Mouse (Mus musculus) MEL (cell line): ENCODE measurements around the gene Zbtb24. TPM values are rescaled to one million over a fixed set of nuclear protein-coding genes. Genes with fewer than 3 reads are reported as not detected.

ENCODE experiments used
- DNase-seq: peaks from one replicate; pipeline ENCODE4 v3.0.0; 2011; ENCODE audit warnings: low read depth, low spot score
- H3K27ac ChIP-seq: 2 replicates; pipeline ENCODE4 v1.5.1; 2012; ENCODE audit warnings: low read depth, mild to moderate bottlenecking, control low read depth, low read length, moderate library complexity; ENCODE audit not compliant: control insufficient read depth
- H3K27me3 ChIP-seq, 2 experiments: fragments of 150-350 bp in 1 of 2; sonication (generic) in 1 of 2; 2 replicates each; pipeline ENCODE4 v1.6.1; 2012; ENCODE audit warnings: low read length in 2 of 2, mild to moderate bottlenecking in 2 of 2, improper control_type of control experiment in 1 of 2, moderate library complexity in 1 of 2; ENCODE audit not compliant: insufficient read depth in 2 of 2, control insufficient read depth in 1 of 2
- H3K36me3 ChIP-seq, 2 experiments: 2 replicates each; pipeline ENCODE4 v1.6.1; 2012 to 2014; ENCODE audit warnings: low read length in 2 of 2, improper control_type of control experiment in 1 of 2, inconsistent platforms in 1 of 2, mild to moderate bottlenecking in 1 of 2; ENCODE audit not compliant: insufficient read depth in 2 of 2, control insufficient read depth in 1 of 2
- H3K4me1 ChIP-seq, 2 experiments: fragments of 150-350 bp in 1 of 2; sonication (generic) in 1 of 2; 2 replicates each; pipeline ENCODE4 v1.6.1; 2012; ENCODE audit warnings: low read length in 2 of 2, improper control_type of control experiment in 1 of 2, mild to moderate bottlenecking in 1 of 2; ENCODE audit not compliant: insufficient read depth in 2 of 2, control insufficient read depth in 1 of 2
- H3K4me3 ChIP-seq, 2 experiments: fragments of 150-350 bp in 1 of 2; sonication (generic) in 1 of 2; 2 replicates each; pipeline ENCODE4 v1.5.1; 2012; ENCODE audit warnings: low read depth in 2 of 2, low read length in 2 of 2, mild to moderate bottlenecking in 2 of 2, moderate library complexity in 2 of 2, control low read depth in 1 of 2, improper control_type of control experiment in 1 of 2; ENCODE audit not compliant: control insufficient read depth in 1 of 2, insufficient read depth in 1 of 2
- H3K79me2 ChIP-seq: 2 replicates; pipeline ENCODE4 v1.6.1; 2012; ENCODE audit warnings: mild to moderate bottlenecking, low read length, moderate library complexity; ENCODE audit not compliant: control insufficient read depth, poor library complexity, insufficient read depth
- H3K9ac ChIP-seq: 2 replicates; pipeline ENCODE4 v1.6.1; 2012; ENCODE audit warnings: low read depth, mild to moderate bottlenecking, control low read depth, low read length, moderate library complexity; ENCODE audit not compliant: control insufficient read depth, poor library complexity, severe bottlenecking
- H3K9me3 ChIP-seq: fragments of 150-350 bp; sonication (generic); replicated peaks from 2 replicates; pipeline ENCODE4 v1.6.1; 2012; ENCODE audit warnings: mild to moderate bottlenecking, low read length, improper control_type of control experiment, moderate library complexity; ENCODE audit not compliant: insufficient read depth
- BHLHE40 ChIP-seq: IDR thresholded peaks from 2 replicates; pipeline ENCODE4 v1.6.1; 2012; ENCODE audit warnings: low read depth, mild to moderate bottlenecking, inconsistent platforms, low read length, improper control_type of control experiment, borderline replicate concordance
- CHD1 ChIP-seq: IDR thresholded peaks from 2 replicates; pipeline ENCODE4 v1.6.1; 2012; ENCODE audit warnings: low read depth, mild to moderate bottlenecking, inconsistent platforms, low read length, improper control_type of control experiment
- CHD2 ChIP-seq: IDR thresholded peaks from 2 replicates; pipeline ENCODE4 v1.6.1; 2011; ENCODE audit warnings: low read length, improper control_type of control experiment
- E2F4 ChIP-seq: IDR thresholded peaks from 2 replicates; pipeline ENCODE4 v1.6.1; 2011; ENCODE audit warnings: low read depth, low read length, improper control_type of control experiment, borderline replicate concordance
- EP300 ChIP-seq, 2 experiments: IDR thresholded peaks; 2 replicates each; pipeline ENCODE4 v1.6.1; 2011; ENCODE audit warnings: improper control_type of control experiment in 2 of 2, low read length in 2 of 2, low read depth in 1 of 2, mild to moderate bottlenecking in 1 of 2
- GATA1 ChIP-seq: IDR thresholded peaks from 2 replicates; pipeline ENCODE4 v1.6.1; 2011; ENCODE audit warnings: low read depth, low read length, improper control_type of control experiment
- KAT2A ChIP-seq: conservative IDR thresholded peaks from 2 replicates; pipeline ENCODE4 v1.6.1; 2012; ENCODE audit warnings: low read depth, low read length, improper control_type of control experiment, inconsistent platforms
- MAFK ChIP-seq: IDR thresholded peaks from 2 replicates; pipeline ENCODE4 v1.6.1; 2011; ENCODE audit warnings: low read depth, mild to moderate bottlenecking, low read length, improper control_type of control experiment, borderline replicate concordance
- MAX ChIP-seq: IDR thresholded peaks from 2 replicates; pipeline ENCODE4 v1.6.1; 2011; ENCODE audit warnings: low read length, improper control_type of control experiment
- MAZ ChIP-seq: IDR thresholded peaks from 2 replicates; pipeline ENCODE4 v1.6.1; 2012; ENCODE audit warnings: low read depth, mild to moderate bottlenecking, inconsistent platforms, low read length, improper control_type of control experiment
- MXI1 ChIP-seq: IDR thresholded peaks from 2 replicates; pipeline ENCODE4 v1.6.1; 2011; ENCODE audit warnings: mild to moderate bottlenecking, low read depth, low read length, improper control_type of control experiment
- MYB ChIP-seq: IDR thresholded peaks from 2 replicates; pipeline ENCODE4 v1.6.1; 2011; ENCODE audit warnings: mild to moderate bottlenecking, low read depth, low read length, improper control_type of control experiment
- POLR2AphosphoS2 ChIP-seq: IDR thresholded peaks from 2 replicates; pipeline ENCODE4 v1.6.1; 2011; ENCODE audit warnings: low read length, improper control_type of control experiment
- POLR2AphosphoS5 ChIP-seq: IDR thresholded peaks from 2 replicates; pipeline ENCODE4 v1.6.1; 2012; ENCODE audit warnings: low read depth, borderline replicate concordance, mild to moderate bottlenecking, inconsistent platforms, low read length, moderate library complexity, mixed read lengths
- RAD21 ChIP-seq: IDR thresholded peaks from 2 replicates; pipeline ENCODE4 v1.6.1; 2011; ENCODE audit warnings: mild to moderate bottlenecking, low read depth, low read length, improper control_type of control experiment
- RCOR1 ChIP-seq: IDR thresholded peaks from 2 replicates; pipeline ENCODE4 v1.6.1; 2012; ENCODE audit warnings: low read depth, mild to moderate bottlenecking, inconsistent platforms, low read length, improper control_type of control experiment
- SIN3A ChIP-seq: IDR thresholded peaks from 2 replicates; pipeline ENCODE4 v1.6.1; 2012; ENCODE audit warnings: low read length, improper control_type of control experiment, inconsistent platforms
- SMC3 ChIP-seq: IDR thresholded peaks from 2 replicates; pipeline ENCODE4 v1.6.1; 2011; ENCODE audit warnings: low read depth, low read length, improper control_type of control experiment
- TAL1 ChIP-seq: IDR thresholded peaks from 2 replicates; pipeline ENCODE4 v1.6.1; 2012; ENCODE audit warnings: mild to moderate bottlenecking, inconsistent platforms, low read length, moderate library complexity, mixed read lengths
- TBP ChIP-seq: IDR thresholded peaks from 2 replicates; pipeline ENCODE4 v1.8.0; 2011; ENCODE audit warnings: low read depth, low read length, improper control_type of control experiment
- TCF12 ChIP-seq: IDR thresholded peaks from 2 replicates; pipeline ENCODE4 v1.6.1; 2014; ENCODE audit warnings: low read depth, mild to moderate bottlenecking, inconsistent platforms, low read length, improper control_type of control experiment, moderate library complexity
- UBTF ChIP-seq: IDR thresholded peaks from 2 replicates; pipeline ENCODE4 v1.6.1; 2012; ENCODE audit warnings: low read depth, mild to moderate bottlenecking, inconsistent platforms, low read length, improper control_type of control experiment, moderate library complexity, borderline replicate concordance; ENCODE audit not compliant: insufficient read depth
- USF1 ChIP-seq: IDR thresholded peaks from 2 replicates; pipeline ENCODE4 v1.6.1; 2014; ENCODE audit warnings: low read depth, mild to moderate bottlenecking, inconsistent platforms, low read length, improper control_type of control experiment, moderate library complexity
- USF2 ChIP-seq, 2 experiments: IDR thresholded peaks; 2 replicates each; pipeline ENCODE4 v1.6.1; 2011 to 2012; ENCODE audit warnings: improper control_type of control experiment in 2 of 2, low read length in 2 of 2, borderline replicate concordance in 1 of 2, inconsistent platforms in 1 of 2, low read depth in 1 of 2, mild to moderate bottlenecking in 1 of 2; ENCODE audit not compliant: insufficient read depth in 1 of 2
- ZC3H11A ChIP-seq: IDR thresholded peaks from 2 replicates; pipeline ENCODE4 v1.6.1; 2012; ENCODE audit warnings: low read depth, mild to moderate bottlenecking, inconsistent platforms, low read length, improper control_type of control experiment
- ZKSCAN1 ChIP-seq: IDR thresholded peaks from 2 replicates; pipeline ENCODE4 v1.6.1; 2012; ENCODE audit warnings: low read depth, mild to moderate bottlenecking, inconsistent platforms, low read length, improper control_type of control experiment, moderate library complexity
- ZMIZ1 ChIP-seq: IDR thresholded peaks from 2 replicates; pipeline ENCODE4 v1.6.1; 2012; ENCODE audit warnings: low read depth, mild to moderate bottlenecking, inconsistent platforms, low read length, improper control_type of control experiment, moderate library complexity
- ZNF384 ChIP-seq: IDR thresholded peaks from 2 replicates; pipeline ENCODE4 v1.6.1; 2012; ENCODE audit warnings: low read depth, mild to moderate bottlenecking, inconsistent platforms, low read length, improper control_type of control experiment
- polyA plus RNA-seq, 2 experiments: library from polyadenylated mRNA; stranded (reverse) in 1 of 2; unstranded in 1 of 2; fragments of >175 nt in 1 of 2; fragments of >200 nt in 1 of 2; gene quantifications; 2 replicates each; pipeline versions ENCODE4 v1.2.1 to v1.2.4; 2012; ENCODE audit warnings: low replicate concordance in 2 of 2, low read depth in 1 of 2; ENCODE audit not compliant: insufficient read length in 2 of 2, insufficient read depth in 1 of 2, missing spikeins in 1 of 2
- total RNA-seq: library from RNA; depleted of rRNA; stranded (reverse); fragments of 300-350 nt; gene quantifications from 2 replicates; pipeline ENCODE4 v1.2.3, GENCODE M21; 2012

Zbtb24 gene
- total and polyA plus RNA-seq, 3 experiments = 7.6 to 11.0 TPM; not detected in 1

- DNase-seq = peak; percentile 77
- H3K27me3 ChIP-seq = no peaks in the 10 kb centered on the region
- peak overlapping the region; percentile 67 for H3K27ac ChIP-seq
- peak overlapping the region; percentile 38 to 63 for H3K4me3 ChIP-seq
- H3K9me3 ChIP-seq = no peaks in the 10 kb centered on the region
- peak overlapping the region; percentile 67 for H3K9ac ChIP-seq
- H3K79me2 ChIP-seq = no peaks in the 10 kb centered on the region
- TF ChIP-seq MAFK (no peak), MAZ (no peak; the same call in 1 of the 2 replicates), SIN3A (peak; percentile 69; the same call in 1 of the 2 replicates), MYB (no peak), TCF12 (no peak), ZC3H11A (no peak), RCOR1 (0 out of 2 replicates have a peak, but pooled peaks have one; percentile 19), CHD2 (no peak), MXI1 (peak; percentile 76), ZKSCAN1 (no peak), RAD21 (no peak), EP300 (IDR thresholded peaks at IDR 0.05; ENCODE audit: low read depth in 1 of 2, low read length in 2 of 2) (peak in 1 of 2 experiments; percentile 33; a peak in 2 of 4 replicates), TAL1 (no peak), E2F4 (no peak), USF1 (peak; percentile 24; the same call in 1 of the 2 replicates), ZNF384 (no peak), BHLHE40 (no peak), POLR2AphosphoS2 (no peak), GATA1 (no peak), USF2 (IDR thresholded peaks at IDR 0.05; ENCODE audit: borderline replicate concordance in 1 of 2, insufficient read depth in 1 of 2, low read depth in 1 of 2, low read length in 2 of 2) (no peak), TBP (no peak), UBTF (no peak), ZMIZ1 (no peak), SMC3 (no peak), CHD1 (no peak), POLR2AphosphoS5 (no peak), KAT2A (no peak), MAX (0 out of 2 replicates have a peak, but pooled peaks have one; percentile 39)
- peaks cover 13 to 35% of the 10 kb centered on the region in 2 experiments for H3K4me1 ChIP-seq
- peaks cover 0 to 25% of the 10 kb centered on the region in 2 experiments; a peak in 2 of 4 replicates for H3K36me3 ChIP-seq
These were observed 27.3 kb downstream of the Zbtb24 start for GRCm38 (mm10) chr10:41477278-41478181.
